Mouse (Mus musculus) left cerebral cortex, adult 11 months (tissue): Measurements from ENCODE around the gene Epo.

ENCODE experiments used
- DNase-seq: peaks from one replicate; pipeline ENCODE4 v3.0.0; 2022; ENCODE audit warnings: low spot score

The Epo gene

DNA sequence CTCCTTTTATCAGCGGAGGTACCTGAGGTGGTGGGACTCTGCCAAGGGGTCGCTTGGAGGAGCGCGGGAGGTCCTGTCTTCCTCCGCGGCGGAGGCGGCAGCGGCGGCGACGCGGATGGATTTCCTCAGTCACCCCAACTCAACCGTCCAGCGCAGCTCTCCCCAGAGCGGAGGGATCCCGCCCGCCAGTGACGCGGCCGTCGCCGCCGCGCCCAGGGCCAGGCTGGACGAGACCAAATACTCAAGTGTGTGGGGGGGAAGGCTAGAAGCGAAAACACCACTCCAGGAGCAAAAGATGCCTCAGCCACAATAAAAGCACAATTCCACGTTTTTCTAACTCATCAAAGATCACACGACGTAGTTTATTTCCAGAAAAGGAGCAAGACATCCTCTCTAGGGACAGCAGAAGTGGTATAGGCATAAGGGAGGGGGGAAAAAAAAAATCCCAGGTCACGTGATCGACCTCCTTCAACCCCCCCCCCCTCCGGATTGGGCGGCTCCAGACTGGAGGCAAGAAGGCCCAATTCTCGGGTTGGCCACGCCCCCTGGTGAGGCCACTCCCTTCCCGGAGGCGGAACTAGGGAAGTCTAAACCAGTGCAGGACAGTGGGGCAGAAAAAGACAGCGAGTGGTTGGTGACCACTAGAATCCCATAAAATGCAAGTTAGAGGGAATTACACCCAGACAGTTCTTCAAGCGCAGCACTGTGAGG lies at the start of gene Epo, which contains the start of gene Gnb2:
Gene Epo (minus strand): TSS at position 126 of the 711 bp plus-strand sequence.
Gene Gnb2 (minus strand): TSS at position 394 of the 711 bp plus-strand sequence.
- DNase-seq, result peak; percentile 95

GRCm38 (mm10) chr5:137582702-137583101 lies 49.7 kb upstream of the Epo start:
- no peak for DNase-seq

DNA sequence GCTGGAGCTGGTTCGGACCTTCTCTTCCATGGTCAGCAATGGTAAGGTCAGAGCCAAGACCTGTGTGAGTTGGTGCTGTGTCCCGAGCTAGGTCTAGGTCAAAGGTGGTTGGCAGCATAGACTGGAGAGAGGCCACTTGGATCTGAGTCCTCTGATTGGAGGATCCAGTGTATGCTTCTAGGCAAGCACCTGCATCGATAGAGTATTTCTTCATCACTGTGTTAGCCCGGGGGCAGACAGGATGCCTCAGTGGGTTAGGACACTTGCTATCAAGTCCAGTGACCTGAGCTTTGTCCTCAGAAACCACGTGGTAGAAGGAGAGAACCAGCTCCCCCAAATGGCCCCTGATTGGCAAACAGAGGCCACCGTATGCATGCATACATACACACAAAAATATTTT lies 47.2 kb upstream of the Epo start:
- DNase-seq, result no peak

DNA sequence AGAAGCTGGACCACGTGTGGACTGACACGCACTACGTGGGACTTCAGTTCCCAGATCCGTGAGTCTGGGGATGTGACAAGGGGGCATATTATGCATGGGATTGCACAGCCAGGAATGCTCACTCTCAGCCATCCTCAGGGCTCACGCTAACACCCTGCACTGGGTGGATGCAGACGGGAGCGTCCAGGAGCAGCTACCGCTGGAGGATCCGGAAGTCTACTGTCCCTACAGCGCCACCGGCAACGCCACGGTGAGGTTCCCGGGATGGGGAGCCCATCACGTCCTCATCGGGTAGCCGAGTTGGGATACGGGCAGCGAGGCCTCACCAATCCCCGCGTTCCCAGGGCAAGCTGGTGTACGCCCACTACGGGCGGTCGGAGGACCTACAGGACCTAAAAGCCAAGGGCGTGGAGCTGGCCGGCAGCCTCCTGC lies 41.4 kb upstream of the Epo start:
- DNase-seq, result no peak

GRCm38 (mm10) chr5:137570691-137571586 lies 37.9 kb upstream of the Epo start:
- DNase-seq, result no peak

GRCm38 (mm10) chr5:137570181-137570580 lies 37.1 kb upstream of the Epo start:
- DNase-seq, result no peak

- no peak for DNase-seq
These were observed 36.6 kb upstream of the Epo start, which contains the start of gene Tfr2 for GRCm38 (mm10) chr5:137569665-137570064. Gene Tfr2 (plus strand): TSS chr5:137569840.

DNA sequence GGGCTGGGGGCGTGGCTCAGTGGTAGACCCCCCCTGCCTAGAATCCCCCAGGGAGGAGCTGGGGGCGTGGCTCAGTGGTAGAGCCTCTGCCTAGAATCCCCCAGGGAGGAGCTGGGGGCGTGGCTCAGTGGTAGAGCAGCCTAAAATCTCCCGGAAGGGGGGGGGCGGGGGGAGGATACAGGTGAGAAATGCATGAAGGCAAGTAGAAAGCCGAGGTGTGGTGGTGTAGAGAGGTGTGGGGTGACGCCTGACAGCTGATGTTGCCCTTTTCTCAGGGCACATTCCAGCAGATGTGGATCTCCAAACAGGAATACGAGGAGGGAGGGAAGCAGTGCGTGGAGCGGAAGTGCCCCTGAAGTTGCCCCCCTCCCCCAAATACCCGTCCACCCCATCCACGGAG lies 36.0 kb upstream of the Epo start:
- no peak for DNase-seq

DNA sequence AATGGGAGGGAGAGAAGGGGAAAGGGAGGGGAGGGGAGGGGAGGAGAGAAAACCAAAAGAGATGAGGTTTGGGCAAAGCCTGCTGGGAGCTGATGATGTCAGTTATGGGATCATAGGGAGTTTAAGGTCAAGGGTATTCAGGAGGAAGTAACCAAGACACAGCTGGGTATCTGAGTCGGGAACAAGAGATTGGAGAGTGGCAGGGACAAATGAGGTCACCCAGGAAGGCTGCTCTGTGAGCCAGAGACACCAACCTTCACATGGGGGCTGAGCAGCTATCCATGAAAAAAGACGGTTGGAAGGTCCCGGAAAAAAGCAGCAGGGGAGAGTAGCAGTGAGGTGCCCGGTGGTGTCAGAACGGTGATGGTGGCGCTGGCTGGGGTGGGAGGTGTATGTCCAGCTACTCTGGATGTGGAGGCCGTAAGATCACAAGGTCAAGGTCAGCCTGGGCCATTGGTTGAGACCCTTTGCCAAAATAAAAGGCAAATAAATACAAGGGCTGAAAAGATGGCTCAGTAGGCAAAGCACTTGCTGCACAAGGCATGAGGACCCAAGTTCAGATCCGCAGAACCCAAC lies 35.3 kb upstream of the Epo start:
- no peak for DNase-seq

DNA sequence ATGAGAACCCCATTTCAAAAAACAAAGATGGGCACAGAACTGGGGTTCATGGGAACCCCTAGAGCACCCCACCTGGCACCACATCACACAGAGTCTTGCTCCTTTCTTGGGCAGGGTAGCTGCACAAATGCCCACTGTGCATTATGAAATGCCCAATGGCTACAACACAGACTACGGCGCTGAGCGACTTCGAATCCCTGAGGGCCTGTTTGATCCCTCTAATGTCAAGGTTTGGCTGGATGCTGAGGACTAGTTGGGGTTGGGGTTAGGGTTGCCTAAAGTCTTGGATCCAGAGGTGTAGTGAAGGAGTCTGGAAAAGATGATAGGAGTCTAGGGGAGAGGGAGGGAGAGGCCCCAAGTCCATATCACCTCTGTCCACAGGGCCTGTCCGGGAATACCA lies 33.4 kb upstream of the Epo start:
- DNase-seq, result no peak

DNA sequence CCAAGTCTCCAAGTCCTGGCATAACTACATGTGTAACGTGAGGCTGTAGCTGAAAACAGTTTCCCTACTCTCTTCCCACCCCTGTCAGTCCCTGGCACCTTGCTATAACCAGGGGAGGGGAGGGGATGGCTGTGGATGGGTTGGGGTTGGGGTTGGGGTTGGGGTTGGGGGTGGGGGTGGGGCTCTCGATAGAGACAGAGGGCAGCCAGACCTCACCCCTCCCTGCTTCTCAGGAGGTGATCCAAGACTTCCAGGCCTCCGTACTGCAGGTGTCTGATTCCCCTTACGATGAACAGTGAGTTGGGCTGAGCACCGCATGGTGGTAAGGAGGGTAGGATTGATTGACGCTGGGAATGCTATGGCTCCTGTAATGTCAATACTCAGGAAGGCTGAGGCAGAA lies 32.7 kb upstream of the Epo start:
- no peak for DNase-seq

GRCm38 (mm10) chr5:137562965-137563364 lies 29.9 kb upstream of the Epo start:
- no peak for DNase-seq

DNA sequence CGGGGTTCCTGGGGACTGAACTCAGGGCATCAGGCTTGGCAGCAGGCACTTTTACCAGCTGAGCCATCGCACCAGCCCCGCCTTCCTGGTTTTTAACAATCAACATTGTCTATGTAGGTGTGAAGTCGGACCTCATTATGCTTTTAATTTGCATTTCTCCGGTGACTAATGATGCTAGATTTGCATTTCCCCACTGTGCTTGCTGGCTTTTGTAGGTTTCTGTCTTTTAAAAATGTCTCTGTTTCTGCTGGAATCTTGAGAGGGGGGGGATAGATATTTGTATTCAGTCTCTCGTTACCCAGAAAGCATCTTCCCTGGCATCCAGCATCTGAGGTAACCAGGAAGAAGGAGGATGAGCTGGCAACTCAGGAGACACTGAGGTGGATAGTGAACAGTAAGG lies 28.5 kb upstream of the Epo start:
- DNase-seq, result no peak

DNA sequence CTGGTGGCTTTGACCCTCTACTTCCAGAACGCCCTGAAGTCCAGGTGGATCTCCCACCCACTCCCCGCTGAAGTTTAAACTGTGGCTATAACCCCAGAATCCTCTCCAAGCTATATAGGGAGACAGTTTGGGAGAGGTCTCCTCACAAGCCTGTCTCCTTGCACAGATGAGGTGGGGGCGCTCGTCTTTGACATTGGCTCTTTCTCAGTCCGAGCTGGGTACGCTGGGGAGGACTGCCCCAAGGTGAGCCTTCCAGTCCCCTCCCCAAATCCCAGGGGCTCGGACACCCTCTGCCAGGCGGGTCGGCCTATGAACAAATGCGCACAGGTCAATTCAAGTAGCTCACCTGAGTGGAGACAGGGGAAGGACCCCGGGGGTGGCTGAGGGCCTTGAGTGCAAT lies 20.9 kb upstream of the Epo start:
- DNase-seq, result no peak

- DNase-seq, result peak; percentile 78
These were observed 20.4 kb upstream of the Epo start, which contains the start of gene Actl6b for GRCm38 (mm10) chr5:137553411-137553837. Gene Actl6b (plus strand): TSS chr5:137553517.

DNA sequence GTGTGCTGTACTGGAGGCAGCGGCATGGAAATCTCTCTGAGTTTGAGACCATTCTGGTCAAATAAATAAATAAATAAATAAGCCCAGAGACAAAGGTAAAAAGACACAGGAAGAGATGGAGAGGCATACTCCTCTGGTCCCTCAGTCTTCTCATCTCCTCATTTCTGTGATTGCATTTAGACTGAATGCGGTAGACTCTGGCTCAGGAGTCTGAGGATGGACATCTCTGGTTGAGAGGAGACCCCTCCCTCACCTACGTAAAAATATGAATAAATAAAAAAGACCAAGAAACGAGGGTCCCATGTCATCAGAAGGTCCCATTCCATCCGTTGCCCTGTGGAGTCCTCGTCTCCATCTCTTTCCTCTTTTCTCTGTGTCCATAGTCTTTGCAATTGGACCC lies 20.0 kb upstream of the Epo start:
- no peak for DNase-seq

GRCm38 (mm10) chr5:137551119-137551518 lies 18.1 kb upstream of the Epo start:
- no peak for DNase-seq

GRCm38 (mm10) chr5:137549840-137550239 lies 16.8 kb upstream of the Epo start:
- DNase-seq, result no peak

- no peak for DNase-seq
These were observed 12.6 kb upstream of the Epo start for GRCm38 (mm10) chr5:137545596-137545995.

GRCm38 (mm10) chr5:137544926-137545325 lies 11.9 kb upstream of the Epo start:
- no peak for DNase-seq

DNA sequence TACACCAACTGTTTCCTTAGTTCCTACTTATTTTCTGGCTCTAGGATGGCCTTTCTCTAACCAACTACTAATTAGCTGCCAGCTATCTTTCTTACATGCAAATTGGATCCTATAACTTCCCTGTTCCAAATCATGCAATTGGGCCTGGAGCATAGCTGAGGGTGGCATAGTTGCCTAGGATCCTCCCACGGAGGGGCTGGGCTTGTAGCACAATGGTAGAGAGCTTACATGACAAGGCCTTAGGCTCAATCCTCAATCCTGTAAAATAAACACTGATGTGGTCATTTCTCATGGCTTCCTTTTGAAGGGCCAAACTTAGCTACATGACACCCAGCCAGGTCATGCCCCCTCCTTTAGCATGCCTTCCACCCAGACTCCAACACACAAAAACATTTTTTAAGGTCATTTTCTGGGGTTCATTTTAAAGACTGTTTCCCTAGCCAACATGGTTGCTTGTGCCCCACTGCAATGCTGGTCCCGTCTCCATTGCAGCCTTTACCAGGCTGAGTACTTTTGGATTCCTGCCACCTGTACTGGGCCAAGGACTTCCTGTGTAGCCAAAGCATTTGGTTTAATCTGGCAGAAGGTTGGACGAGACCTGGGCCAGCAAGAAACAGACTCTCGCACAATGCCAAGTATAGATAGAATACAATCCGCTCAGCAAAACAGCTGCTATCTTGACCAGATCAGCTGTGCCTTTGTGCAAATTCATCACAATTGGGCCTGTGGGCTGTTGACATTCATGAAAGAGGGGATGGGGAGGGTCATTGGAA lies 8.9 kb upstream of the Epo start:
- no peak for DNase-seq

DNA sequence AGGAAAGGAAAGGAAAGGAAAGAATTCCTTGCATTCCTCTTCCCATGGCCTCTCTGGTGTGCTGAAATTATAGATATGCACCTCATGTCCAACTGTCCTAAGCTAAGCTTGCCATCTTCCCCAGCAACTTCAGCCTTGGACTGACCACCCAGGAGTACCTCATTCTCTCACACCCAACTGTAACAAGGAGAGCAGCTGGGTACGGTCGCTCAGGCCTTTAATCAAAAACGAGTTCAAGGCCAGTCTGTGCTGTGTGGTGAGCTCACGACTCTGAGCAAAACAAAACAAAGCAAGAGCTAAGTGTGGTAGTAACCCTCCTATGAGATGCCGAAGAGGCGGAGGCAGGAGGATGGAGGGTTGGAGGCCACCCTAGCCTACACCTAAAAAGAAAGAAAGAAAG lies 7.9 kb upstream of the Epo start:
- DNase-seq, result no peak
